Mouse (Mus musculus) hematopoietic stem cell, adult 5-6 weeks (primary cell): ENCODE data around the gene Rpl3. TPM values are rescaled to one million over a fixed set of nuclear protein-coding genes. Genes with fewer than 3 reads are reported as not detected.

ENCODE experiments used
- ATAC-seq, 2 experiments: fragments of 125-278 bp in 1 of 2; replicated peaks in 1 of 2; 2 replicates each; pipeline ENCODE4 v1.8.0; 2016 to 2017; ENCODE audit warnings: inconsistent platforms in 2 of 2, mild to moderate bottlenecking in 2 of 2, moderate number of reproducible peaks in 2 of 2, low read depth in 1 of 2, moderate TSS enrichment in 1 of 2; ENCODE audit not compliant: low FRiP score in 2 of 2, poor library complexity in 2 of 2, severe bottlenecking in 2 of 2, insufficient read depth in 1 of 2, low TSS enrichment in 1 of 2
- total RNA-seq: library from RNA; stranded (forward); fragments of 172-1452, 232-1000 nt; gene quantifications from 2 replicates; pipeline ENCODE4 v1.2.3, GENCODE M21; 2017

The Rpl3 gene
- total RNA-seq, 1 experiment from 2014 or later: 3,283 TPM

- no peak for ATAC-seq
Measured at GRCm38 (mm10) chr15:80119076-80119475, 27.4 kb upstream of the Rpl3 start.

- peak in 1 of 2 experiments; percentile 38; a peak in 1 of 4 replicates for ATAC-seq
Measured at GRCm38 (mm10) chr15:80117154-80117553, 25.5 kb upstream of the Rpl3 start.

- ATAC-seq: no peak
Measured at GRCm38 (mm10) chr15:80115866-80116794, 24.5 kb upstream of the Rpl3 start.

GRCm38 (mm10) chr15:80115256-80115655, 23.6 kb upstream of the Rpl3 start:
- no peak for ATAC-seq

- ATAC-seq: no peak
Measured at GRCm38 (mm10) chr15:80114414-80114813, 22.7 kb upstream of the Rpl3 start.

DNA sequence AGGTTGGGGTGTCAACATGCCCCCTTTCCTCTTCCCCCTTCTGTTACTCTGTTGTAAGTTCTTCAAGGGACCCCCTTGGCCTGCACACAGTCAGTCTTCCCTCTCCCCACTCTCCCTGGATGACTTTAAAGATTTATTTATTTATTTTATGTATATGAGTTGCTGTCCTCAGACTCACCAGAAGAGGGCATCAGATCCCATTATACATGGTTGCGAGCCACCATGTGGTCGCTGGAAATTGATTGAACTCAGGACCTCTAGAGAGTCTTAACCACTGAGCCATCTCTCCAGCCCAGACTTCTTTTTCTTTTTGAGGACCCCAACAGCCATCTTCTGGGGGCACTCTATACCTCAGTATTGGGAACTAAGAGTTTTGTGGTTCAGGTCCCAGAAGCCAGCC, 20.8 kb upstream of the Rpl3 start:
- ATAC-seq: no peak

DNA sequence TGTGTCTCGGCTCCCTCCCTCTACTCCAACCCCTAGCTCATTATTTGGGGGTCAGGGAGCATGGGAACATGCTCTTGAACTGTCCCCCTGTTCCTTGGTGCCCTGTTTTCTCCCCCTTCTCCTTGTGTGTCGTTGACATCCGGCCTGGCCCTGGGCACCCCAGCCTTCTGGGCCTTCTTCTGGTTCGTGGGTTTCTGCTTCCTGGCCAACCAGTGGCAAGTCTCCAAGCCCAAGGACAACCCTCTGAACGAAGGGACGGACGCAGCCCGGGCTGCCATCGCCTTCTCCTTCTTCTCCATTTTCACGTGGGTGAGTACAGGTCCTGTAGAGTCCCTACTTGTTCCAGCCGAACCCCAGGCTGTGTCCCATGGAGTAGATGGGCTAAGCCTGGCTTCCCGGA, 19.8 kb upstream of the Rpl3 start:
- ATAC-seq: peak; percentile 38 to 63; a peak in 3 of 4 replicates

GRCm38 (mm10) chr15:80107575-80107974, 15.9 kb upstream of the Rpl3 start:
- ATAC-seq: no peak

DNA sequence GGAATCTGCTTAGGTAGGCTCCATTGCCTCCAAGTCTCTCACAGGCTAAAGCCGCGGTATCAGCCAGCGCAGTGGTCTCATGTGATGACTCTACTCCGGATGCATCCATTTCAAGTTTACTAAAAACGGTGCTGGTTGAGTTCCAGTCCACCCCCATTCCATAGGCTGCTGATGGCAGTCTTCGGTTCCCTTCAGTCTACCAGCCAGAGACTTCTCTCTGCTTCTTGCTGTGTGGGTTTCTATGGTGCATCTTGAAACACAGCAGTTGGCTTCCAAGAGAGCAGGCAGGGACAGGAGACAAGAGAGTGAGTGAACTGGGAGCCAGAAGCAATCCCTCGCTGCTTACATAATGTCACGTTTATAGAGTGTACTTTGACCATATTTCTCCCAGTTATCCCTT, 15.5 kb upstream of the Rpl3 start:
- no peak for ATAC-seq

GRCm38 (mm10) chr15:80105490-80106410, 14.1 kb upstream of the Rpl3 start:
- ATAC-seq: no peak; a peak in 1 of 4 replicates

DNA sequence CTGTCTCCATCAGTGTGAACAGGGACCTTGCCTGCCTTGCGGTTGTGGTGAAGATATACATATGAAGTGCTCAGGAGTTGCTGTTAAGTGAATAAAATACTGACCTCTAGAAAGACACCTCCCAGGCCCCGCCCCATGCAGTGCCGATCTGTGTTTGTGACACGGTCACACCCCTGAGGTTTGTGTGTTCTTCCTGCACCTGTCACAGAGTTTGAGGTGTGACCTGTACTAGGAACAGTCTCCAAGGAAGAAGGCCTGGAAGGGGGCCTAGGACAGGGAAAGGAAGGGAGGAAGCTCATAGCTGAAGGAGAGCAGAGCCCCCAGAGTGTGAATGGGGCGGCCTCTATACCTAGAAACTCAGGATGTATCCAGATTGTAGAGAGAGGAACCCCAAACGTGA, 10.8 kb upstream of the Rpl3 start:
- ATAC-seq: no peak

- no peak for ATAC-seq
Measured at GRCm38 (mm10) chr15:80101503-80101902, 9.8 kb upstream of the Rpl3 start.

GRCm38 (mm10) chr15:80100871-80101270, 9.2 kb upstream of the Rpl3 start:
- no peak for ATAC-seq

- ATAC-seq: no peak
Measured at GRCm38 (mm10) chr15:80100196-80100595, 8.5 kb upstream of the Rpl3 start.

- ATAC-seq: no peak
Measured at GRCm38 (mm10) chr15:80099477-80099876, 7.8 kb upstream of the Rpl3 start.

GRCm38 (mm10) chr15:80098809-80099208, 7.1 kb upstream of the Rpl3 start:
- no peak for ATAC-seq

DNA sequence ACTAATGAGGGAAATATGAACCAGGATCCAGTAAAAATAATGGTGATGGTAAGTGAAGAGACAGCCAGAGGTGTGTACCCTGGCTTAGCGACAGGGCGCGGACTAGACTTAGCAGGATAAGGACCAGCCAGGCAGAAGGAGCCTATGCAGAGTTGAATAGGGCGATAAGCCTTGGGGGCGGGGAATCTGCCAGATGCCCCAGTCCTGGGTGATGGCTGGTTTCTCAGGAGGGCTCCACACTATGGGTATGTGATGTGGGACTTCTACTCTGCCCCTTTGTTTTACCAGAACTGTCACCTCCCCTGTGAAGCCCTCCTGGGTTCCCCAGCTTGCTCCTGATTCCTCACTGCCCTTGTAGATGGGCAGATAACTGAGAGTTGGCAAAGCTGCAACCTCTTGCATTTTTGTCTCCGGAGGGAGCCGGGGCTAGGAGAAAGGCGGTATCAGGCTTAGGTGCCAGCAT, 6.4 kb upstream of the Rpl3 start:
- ATAC-seq: no peak; a peak in 1 of 4 replicates
